Mouse (Mus musculus) forebrain, embryonic 11.5 days (tissue): Measurements from ENCODE around the gene Slc51b. TPM values are rescaled to one million over a fixed set of nuclear protein-coding genes. Genes with fewer than 3 reads are reported as not detected.

Source experiments
- ATAC-seq: fragments of 200-750 bp; cut with Nextera tagmentation; replicated peaks from 2 replicates; pipeline ENCODE4 v1.8.0; 2017; ENCODE audit warnings: moderate TSS enrichment; ENCODE audit not compliant: low FRiP score
- DNase-seq: peaks from one replicate; pipeline ENCODE4 v3.0.0-alpha.2; 2017; ENCODE audit warnings: low spot score
- H3K27ac ChIP-seq: fragments of 300-500 bp; sonication (generic); 2 replicates; pipeline ENCODE4 v1.5.1; 2014; ENCODE audit warnings: low read depth, low read length
- H3K27me3 ChIP-seq: fragments of 300-500 bp; sonication (generic); 2 replicates; pipeline ENCODE4 v1.6.1; 2014; ENCODE audit warnings: mild to moderate bottlenecking, low read length, mixed read lengths; ENCODE audit not compliant: control insufficient read depth, insufficient read depth
- H3K36me3 ChIP-seq: fragments of 300-500 bp; sonication (generic); 2 replicates; pipeline ENCODE4 v1.6.1; 2014; ENCODE audit warnings: mild to moderate bottlenecking, low read length, moderate library complexity, mixed read lengths; ENCODE audit not compliant: control insufficient read depth, insufficient read depth
- H3K4me1 ChIP-seq: fragments of 300-500 bp; sonication (generic); replicated peaks from 2 replicates; pipeline ENCODE4 v1.6.1; 2014; ENCODE audit warnings: low read length, mixed read lengths; ENCODE audit not compliant: control insufficient read depth, insufficient read depth
- H3K4me2 ChIP-seq: fragments of 300-500 bp; sonication (generic); 2 replicates; pipeline ENCODE4 v1.6.1; 2014; ENCODE audit warnings: low read depth, mild to moderate bottlenecking, low read length, moderate library complexity, mixed read lengths; ENCODE audit not compliant: severe bottlenecking
- H3K4me3 ChIP-seq: fragments of 300-500 bp; sonication (generic); 2 replicates; pipeline ENCODE4 v1.5.1; 2014; ENCODE audit warnings: low read depth, low read length
- H3K9ac ChIP-seq: fragments of 300-500 bp; sonication (generic); 2 replicates; pipeline ENCODE4 v1.6.1; 2014; ENCODE audit warnings: low read length
- H3K9me3 ChIP-seq: fragments of 300-500 bp; sonication (generic); 2 replicates; pipeline ENCODE4 v1.6.1; 2016; ENCODE audit warnings: low read length, mixed read lengths; ENCODE audit not compliant: control insufficient read depth
- WGBS: fragments of 180-500 bp; shearing (Covaris S2); extraction: QIAGEN DNeasy Blood & Tissue Kit; methylation state at CpG from one replicate; pipeline ENCODE4 v1.1.7; 2014; 5-methylcytosine and 5-hydroxymethylcytosine counted together
- polyA plus RNA-seq: library from polyadenylated mRNA; unstranded; fragments of >200 nt; fragmentation: Nextera tagmentation; extraction: Ambion mirVana; gene quantifications from 2 replicates; pipeline ENCODE4 v1.2.1, GENCODE M21; 2014

Gene Slc51b
- polyA plus RNA-seq, 1 experiment from 2014 or later = not detected

- H3K4me3 ChIP-seq = no peak overlapping the region
- no peak overlapping the region for H3K27ac ChIP-seq
- H3K27me3 ChIP-seq = no peaks in the 10 kb centered on the region
- WGBS = 74% methylated on average over 2 of the region's 2 CpGs
- H3K4me2 ChIP-seq = no peak overlapping the region
- H3K9me3 ChIP-seq = no peaks in the 10 kb centered on the region
- H3K9ac ChIP-seq = no peak overlapping the region
- no peaks in the 10 kb centered on the region for H3K36me3 ChIP-seq
- no peak for DNase-seq
- no peaks in the 10 kb centered on the region for H3K4me1 ChIP-seq
- no peak for ATAC-seq
These were observed 4.8 kb upstream of the Slc51b start for GRCm38 (mm10) chr9:65427511-65427910.

- Histone ChIP-seq H3K4me3 (no peak overlapping the region), H3K27ac (no peak overlapping the region), H3K9me3 (no peaks in the 10 kb centered on the region), H3K9ac (no peak overlapping the region), H3K27me3 (no peaks in the 10 kb centered on the region), H3K4me2 (no peak overlapping the region), H3K36me3 (no peaks in the 10 kb centered on the region), H3K4me1 (no peaks in the 10 kb centered on the region)
- WGBS = 52% methylated on average over 3 of the region's 3 CpGs
- no peak for DNase-seq
- no peak for ATAC-seq
These were observed 1.6 kb upstream of the Slc51b start for GRCm38 (mm10) chr9:65424393-65424792.

- DNase-seq (no peak), ATAC-seq (no peak)
- Histone ChIP-seq H3K4me3 (no peak overlapping the region), H3K4me1 (no peaks in the 10 kb centered on the region), H3K4me2 (no peak overlapping the region), H3K9me3 (no peaks in the 10 kb centered on the region), H3K9ac (no peak overlapping the region), H3K27ac (no peak overlapping the region), H3K27me3 (no peaks in the 10 kb centered on the region), H3K36me3 (no peaks in the 10 kb centered on the region)
- WGBS = 74% methylated on average over 3 of the region's 3 CpGs
These were observed 3.1 kb downstream of the Slc51b start for GRCm38 (mm10) chr9:65419633-65420032.

- Histone ChIP-seq H3K4me1 (no peaks in the 10 kb centered on the region), H3K27ac (no peak overlapping the region), H3K9me3 (no peaks in the 10 kb centered on the region), H3K27me3 (no peaks in the 10 kb centered on the region), H3K9ac (no peak overlapping the region), H3K4me2 (no peak overlapping the region), H3K4me3 (no peak overlapping the region), H3K36me3 (no peaks in the 10 kb centered on the region)
- 49% methylated on average over 3 of the region's 3 CpGs for WGBS
- ATAC-seq = 0 out of 2 replicates have a peak, but pooled peaks have one; percentile 24
- DNase-seq = no peak
These were observed 5.0 kb downstream of the Slc51b start for GRCm38 (mm10) chr9:65417738-65418137.

- Histone ChIP-seq H3K36me3 (no peaks in the 10 kb centered on the region), H3K4me1 (no peaks in the 10 kb centered on the region), H3K4me2 (no peak overlapping the region), H3K27me3 (no peaks in the 10 kb centered on the region), H3K9me3 (no peaks in the 10 kb centered on the region), H3K9ac (no peak overlapping the region), H3K4me3 (no peak overlapping the region), H3K27ac (no peak overlapping the region)
- WGBS = 77% methylated on average over 3 of the region's 3 CpGs
- ATAC-seq = no peak
- DNase-seq = no peak
These were observed 11.4 kb downstream of the Slc51b start for GRCm38 (mm10) chr9:65411326-65411725.

- no peak for DNase-seq
- H3K9ac ChIP-seq = no peak overlapping the region
- H3K9me3 ChIP-seq = no peaks in the 10 kb centered on the region
- no peaks in the 10 kb centered on the region for H3K4me1 ChIP-seq
- no peaks in the 10 kb centered on the region for H3K36me3 ChIP-seq
- WGBS = 94% methylated on average over 8 of the region's 8 CpGs
- H3K27ac ChIP-seq = no peak overlapping the region
- H3K4me3 ChIP-seq = no peak overlapping the region
- no peaks in the 10 kb centered on the region for H3K27me3 ChIP-seq
- H3K4me2 ChIP-seq = no peak overlapping the region
- no peak for ATAC-seq
These were observed 12.4 kb downstream of the Slc51b start for GRCm38 (mm10) chr9:65410378-65410777.

GRCm38 (mm10) chr9:65408871-65409295 lies 13.9 kb downstream of the Slc51b start:
- Histone ChIP-seq H3K4me2 (no peak overlapping the region), H3K36me3 (no peaks in the 10 kb centered on the region), H3K27me3 (no peaks in the 10 kb centered on the region), H3K9me3 (no peaks in the 10 kb centered on the region), H3K27ac (no peak overlapping the region), H3K9ac (no peak overlapping the region), H3K4me3 (no peak overlapping the region), H3K4me1 (no peaks in the 10 kb centered on the region)
- no peak for DNase-seq
- no peak for ATAC-seq
- WGBS = 82% methylated on average over 5 of the region's 5 CpGs

GRCm38 (mm10) chr9:65407861-65408260 lies 14.9 kb downstream of the Slc51b start:
- H3K9ac ChIP-seq = no peak overlapping the region
- H3K4me2 ChIP-seq = no peak overlapping the region
- WGBS = 84% methylated on average over 3 of the region's 3 CpGs
- H3K36me3 ChIP-seq = no peaks in the 10 kb centered on the region
- ATAC-seq (no peak), DNase-seq (no peak)
- no peaks in the 10 kb centered on the region for H3K4me1 ChIP-seq
- no peak overlapping the region for H3K27ac ChIP-seq
- H3K9me3 ChIP-seq = no peaks in the 10 kb centered on the region
- no peak overlapping the region for H3K4me3 ChIP-seq
- no peaks in the 10 kb centered on the region for H3K27me3 ChIP-seq

- Histone ChIP-seq H3K27ac (no peak overlapping the region), H3K4me3 (no peak overlapping the region), H3K9ac (no peak overlapping the region), H3K4me2 (no peak overlapping the region), H3K9me3 (no peaks in the 10 kb centered on the region), H3K27me3 (no peaks in the 10 kb centered on the region), H3K36me3 (no peaks in the 10 kb centered on the region), H3K4me1 (no peaks in the 10 kb centered on the region)
- WGBS = 81% methylated on average over 5 of the region's 5 CpGs
- DNase-seq (no peak), ATAC-seq (no peak)
These were observed 15.4 kb downstream of the Slc51b start for GRCm38 (mm10) chr9:65407327-65407726.
